Mouse (Mus musculus) adrenal gland, postnatal 10 days (tissue): ENCODE data around the gene Robo2. TPM values are rescaled to one million over a fixed set of nuclear protein-coding genes. Genes with fewer than 3 reads are reported as not detected.
A peak's percentile ranks its signal among the peaks of the same experiment; 100 is the strongest.
"Not testable (repeated sequence)": the region's sequence is repeated elsewhere in the genome, so short reads cannot be mapped to it uniquely, and the experiment has no call there.

Experiments
- DNase-seq: peaks from one replicate; pipeline ENCODE4 v3.0.0; 2021; ENCODE audit warnings: mixed read lengths
- total RNA-seq, 2 experiments: library from RNA; stranded (reverse); gene quantifications; 2 replicates each; pipeline ENCODE4 v1.2.3; 2021

Gene Robo2
- total RNA-seq, 2 experiments from 2014 or later = 5.1 to 7.6 TPM

- DNase-seq = no peak
Measured at GRCm38 (mm10) chr16:74200705-74201104, 210.9 kb downstream of the Robo2 start.

- no peak for DNase-seq
Measured at GRCm38 (mm10) chr16:74200024-74200703, 211.5 kb downstream of the Robo2 start.

GRCm38 (mm10) chr16:74192979-74193554, 218.6 kb downstream of the Robo2 start:
- no peak for DNase-seq

GRCm38 (mm10) chr16:74191621-74192020, 220.0 kb downstream of the Robo2 start:
- no peak for DNase-seq

GRCm38 (mm10) chr16:74182509-74183113, 229.0 kb downstream of the Robo2 start:
- DNase-seq = peak; percentile 14

- no peak for DNase-seq
Measured at GRCm38 (mm10) chr16:74172673-74173072, 239.0 kb downstream of the Robo2 start.

GRCm38 (mm10) chr16:74169642-74170041, 242.0 kb downstream of the Robo2 start:
- no peak for DNase-seq

- no peak for DNase-seq
Measured at GRCm38 (mm10) chr16:74169121-74169520, 242.5 kb downstream of the Robo2 start.

GRCm38 (mm10) chr16:74167832-74168231, 243.8 kb downstream of the Robo2 start:
- peak; percentile 22 for DNase-seq

- no peak for DNase-seq
Measured at GRCm38 (mm10) chr16:74162041-74162440, 249.6 kb downstream of the Robo2 start.

- no peak for DNase-seq
Measured at GRCm38 (mm10) chr16:74159189-74159588, 252.4 kb downstream of the Robo2 start.

- no peak for DNase-seq
Measured at GRCm38 (mm10) chr16:74136181-74136580, 275.4 kb downstream of the Robo2 start.

- peak; percentile 46 for DNase-seq
Measured at GRCm38 (mm10) chr16:74132833-74133232, 278.8 kb downstream of the Robo2 start.

GRCm38 (mm10) chr16:74131370-74131769, 280.3 kb downstream of the Robo2 start:
- DNase-seq = no peak

- no peak for DNase-seq
Measured at GRCm38 (mm10) chr16:74128443-74128983, 283.1 kb downstream of the Robo2 start.

- DNase-seq = no peak
Measured at GRCm38 (mm10) chr16:74113155-74113554, 298.5 kb downstream of the Robo2 start.

- no peak for DNase-seq
Measured at GRCm38 (mm10) chr16:74111101-74111500, 300.5 kb downstream of the Robo2 start.

GRCm38 (mm10) chr16:74104449-74104848, 307.2 kb downstream of the Robo2 start:
- not testable (repeated sequence) for DNase-seq

- DNase-seq = no peak
Measured at GRCm38 (mm10) chr16:74092997-74093801, 318.4 kb downstream of the Robo2 start.

GRCm38 (mm10) chr16:74089951-74090350, 321.7 kb downstream of the Robo2 start:
- DNase-seq = no peak

GRCm38 (mm10) chr16:74084188-74084587, 327.4 kb downstream of the Robo2 start:
- DNase-seq = no peak

GRCm38 (mm10) chr16:74072671-74073070, 339.0 kb downstream of the Robo2 start:
- no peak for DNase-seq
